Mouse (Mus musculus) midbrain, embryonic 11.5 days (tissue): ENCODE measurements at regions not wholly inside any gene's neighbourhood (a gene's known extent, or its start where the extent isn't known, plus 50 kb on each side); places are given as distances from the start of the nearest gene placed in this dataset.
A peak's percentile ranks its signal among the peaks of the same experiment; 100 is the strongest.

Experiments
- ATAC-seq: fragments of 200-750 bp; cut with Nextera tagmentation; 2 replicates; pipeline ENCODE4 v1.8.0; 2017; ENCODE audit warnings: moderate TSS enrichment, moderate library complexity; ENCODE audit not compliant: low FRiP score
- DNase-seq: peaks from one replicate; pipeline ENCODE4 v3.0.0; 2015; ENCODE audit warnings: low spot score; ENCODE audit errors: missing footprints
- H3K27ac ChIP-seq: fragments of 300-500 bp; sonication (generic); 2 replicates; pipeline ENCODE4 v1.5.1; 2014; ENCODE audit warnings: low read depth, low read length
- H3K27me3 ChIP-seq: fragments of 300-500 bp; sonication (generic); 2 replicates; pipeline ENCODE4 v1.6.1; 2014; ENCODE audit warnings: mild to moderate bottlenecking, low read length, moderate library complexity, mixed read lengths; ENCODE audit not compliant: control insufficient read depth, insufficient read depth
- H3K36me3 ChIP-seq: fragments of 300-500 bp; sonication (generic); 2 replicates; pipeline ENCODE4 v1.6.1; 2014; ENCODE audit warnings: mild to moderate bottlenecking, low read length, moderate library complexity, mixed read lengths; ENCODE audit not compliant: control insufficient read depth, insufficient read depth
- H3K4me1 ChIP-seq: fragments of 300-500 bp; sonication (generic); 2 replicates; pipeline ENCODE4 v1.6.1; 2014; ENCODE audit warnings: low read length; ENCODE audit not compliant: control insufficient read depth, insufficient read depth
- H3K4me2 ChIP-seq: fragments of 300-500 bp; sonication (generic); 2 replicates; pipeline ENCODE4 v1.6.1; 2014; ENCODE audit warnings: mild to moderate bottlenecking, moderate library complexity
- H3K4me3 ChIP-seq: fragments of 300-500 bp; sonication (generic); 2 replicates; pipeline ENCODE4 v1.5.1; 2014; ENCODE audit warnings: low read depth, low read length
- H3K9ac ChIP-seq: fragments of 300-500 bp; sonication (generic); 2 replicates; pipeline ENCODE4 v1.6.1; 2014; ENCODE audit warnings: low read length
- H3K9me3 ChIP-seq: fragments of 300-500 bp; sonication (generic); 2 replicates; pipeline ENCODE4 v1.6.1; 2016; ENCODE audit warnings: low read length; ENCODE audit not compliant: control insufficient read depth
- WGBS: fragments of 180-500 bp; shearing (Covaris S2); extraction: QIAGEN DNeasy Blood & Tissue Kit; methylation state at CpG from one replicate; pipeline ENCODE4 v1.1.7; 2014; 5-methylcytosine and 5-hydroxymethylcytosine counted together

DNA sequence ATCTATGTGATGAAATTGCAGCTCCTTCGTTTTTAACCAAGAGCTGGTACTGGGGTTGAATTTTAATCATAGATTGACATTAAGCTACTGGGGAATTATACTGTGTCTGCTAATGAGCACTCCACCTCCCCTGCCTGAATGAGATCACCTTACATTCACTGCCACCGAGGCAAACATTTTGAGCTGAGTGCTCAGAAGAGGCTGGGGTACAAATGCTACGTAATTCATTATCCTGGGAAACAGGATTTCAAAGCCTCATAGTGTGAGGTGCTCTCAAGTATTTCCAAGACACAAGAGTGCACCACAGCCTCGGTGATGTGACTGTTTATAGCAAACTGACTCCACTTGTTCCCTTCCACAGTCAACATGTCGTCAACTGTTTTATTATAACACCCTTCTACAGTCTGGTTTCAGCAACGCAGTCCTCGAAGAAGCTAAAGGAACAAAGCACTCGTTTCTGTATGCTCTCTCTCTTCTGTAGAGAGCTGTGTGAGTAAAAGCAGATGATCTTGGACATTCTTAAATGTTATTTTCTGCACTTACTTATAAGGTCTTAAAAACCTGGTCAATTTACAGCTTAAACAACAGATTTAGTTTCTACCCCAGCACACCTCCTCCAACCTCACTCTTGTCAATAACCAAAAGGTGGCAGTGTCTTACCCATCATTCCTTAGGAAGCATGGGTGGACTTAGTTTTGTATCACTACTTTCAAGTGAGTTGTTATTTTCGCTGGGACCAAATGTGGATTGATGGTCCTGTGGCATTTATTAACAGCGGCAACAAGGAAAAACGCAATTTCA lies 484.8 kb upstream of the Pou3f2 start:
- DNase-seq (peak; percentile 77), ATAC-seq (no peak)
- Histone ChIP-seq H3K9ac (no peak overlapping the region), H3K4me1 (peaks cover 13% of the 10 kb centered on the region), H3K27ac (no peak overlapping the region), H3K4me2 (no peak overlapping the region), H3K27me3 (peaks cover 3% of the 10 kb centered on the region; the same call in 1 of the 2 replicates), H3K9me3 (no peaks in the 10 kb centered on the region), H3K4me3 (no peak overlapping the region), H3K36me3 (no peaks in the 10 kb centered on the region)
- WGBS = 54% methylated on average over 11 of the region's 11 CpGs

DNA sequence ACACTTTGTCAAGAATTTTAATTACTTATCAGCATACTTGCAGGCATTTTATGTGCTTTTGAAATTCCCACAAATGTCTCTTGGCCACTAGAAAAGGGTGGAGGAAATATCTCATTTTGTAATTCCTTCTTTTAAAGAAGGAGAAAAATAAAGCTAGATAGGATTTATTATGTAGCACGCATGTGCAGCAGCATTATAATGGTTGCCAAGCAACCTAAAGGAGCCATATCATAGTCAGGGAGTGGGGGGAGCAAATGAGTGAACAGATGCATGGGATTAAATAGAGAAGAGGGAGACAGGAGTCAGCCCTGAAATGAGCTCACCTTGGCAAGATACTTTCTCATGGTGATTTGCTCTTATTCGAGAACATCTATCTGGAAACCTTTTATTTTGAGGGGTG lies 483.0 kb upstream of the Pou3f2 start:
- H3K9ac ChIP-seq = no peak overlapping the region
- H3K4me2 ChIP-seq = no peak overlapping the region
- ATAC-seq (peak; percentile 86), DNase-seq (peak; percentile 89)
- no peaks in the 10 kb centered on the region for H3K9me3 ChIP-seq
- 11% methylated on average over 2 of the region's 2 CpGs for WGBS
- H3K36me3 ChIP-seq = no peaks in the 10 kb centered on the region
- H3K4me1 ChIP-seq = peaks cover 13% of the 10 kb centered on the region
- no peak overlapping the region for H3K4me3 ChIP-seq
- peaks cover 3% of the 10 kb centered on the region; the same call in 1 of the 2 replicates for H3K27me3 ChIP-seq
- H3K27ac ChIP-seq = peak overlapping the region; percentile 50; the same call in 1 of the 2 replicates

DNA sequence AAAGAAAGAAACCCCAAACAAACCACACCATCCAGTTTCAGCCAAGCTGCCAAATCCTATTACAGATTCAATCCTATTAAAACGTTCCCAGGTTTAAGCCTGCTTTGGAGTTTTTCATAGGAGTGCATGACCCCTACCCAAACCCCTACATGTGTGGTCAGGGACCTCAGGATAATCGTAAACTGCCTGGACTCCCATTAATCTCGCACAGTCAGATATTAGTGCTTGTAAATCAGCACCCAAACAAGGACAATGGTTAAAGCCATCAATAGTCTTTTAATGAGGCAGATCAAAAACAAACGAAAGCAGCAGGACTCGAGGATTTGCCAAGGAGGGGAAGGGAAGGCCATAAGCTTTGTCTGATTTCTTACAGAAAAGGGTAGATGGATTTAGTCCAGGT lies 482.3 kb upstream of the Pou3f2 start:
- peak overlapping the region; percentile 12; the same call in 1 of the 2 replicates for H3K4me2 ChIP-seq

GRCm38 (mm10) chr4:22949422-22949821 lies 461.3 kb upstream of the Pou3f2 start:
- Histone ChIP-seq H3K27me3 (no peaks in the 10 kb centered on the region), H3K4me3 (no peak overlapping the region), H3K9me3 (no peaks in the 10 kb centered on the region), H3K4me1 (no peaks in the 10 kb centered on the region), H3K4me2 (no peak overlapping the region), H3K9ac (no peak overlapping the region), H3K36me3 (no peaks in the 10 kb centered on the region), H3K27ac (no peak overlapping the region)
- WGBS = 63% methylated on average over 1 of the region's 1 CpGs
- DNase-seq (no peak), ATAC-seq (no peak)

More for the DNA sequence above, 482.3 kb upstream of the Pou3f2 start:
- Histone ChIP-seq H3K4me3 (no peak overlapping the region), H3K4me1 (peaks cover 13% of the 10 kb centered on the region), H3K36me3 (no peaks in the 10 kb centered on the region), H3K9me3 (no peaks in the 10 kb centered on the region), H3K9ac (no peak overlapping the region), H3K27ac (peak overlapping the region; percentile 50), H3K27me3 (peaks cover 3% of the 10 kb centered on the region; the same call in 1 of the 2 replicates)
- ATAC-seq (peak; percentile 89), DNase-seq (peak; percentile 90)
- 5% methylated on average over 5 of the region's 5 CpGs for WGBS

GRCm38 (mm10) chr4:22948880-22949279 lies 460.7 kb upstream of the Pou3f2 start:
- Histone ChIP-seq H3K9ac (no peak overlapping the region), H3K27ac (no peak overlapping the region), H3K9me3 (no peaks in the 10 kb centered on the region), H3K4me3 (no peak overlapping the region), H3K4me2 (no peak overlapping the region), H3K27me3 (no peaks in the 10 kb centered on the region), H3K36me3 (no peaks in the 10 kb centered on the region), H3K4me1 (no peaks in the 10 kb centered on the region)
- 92% methylated on average over 4 of the region's 4 CpGs for WGBS
- DNase-seq = no peak
- ATAC-seq = no peak

DNA sequence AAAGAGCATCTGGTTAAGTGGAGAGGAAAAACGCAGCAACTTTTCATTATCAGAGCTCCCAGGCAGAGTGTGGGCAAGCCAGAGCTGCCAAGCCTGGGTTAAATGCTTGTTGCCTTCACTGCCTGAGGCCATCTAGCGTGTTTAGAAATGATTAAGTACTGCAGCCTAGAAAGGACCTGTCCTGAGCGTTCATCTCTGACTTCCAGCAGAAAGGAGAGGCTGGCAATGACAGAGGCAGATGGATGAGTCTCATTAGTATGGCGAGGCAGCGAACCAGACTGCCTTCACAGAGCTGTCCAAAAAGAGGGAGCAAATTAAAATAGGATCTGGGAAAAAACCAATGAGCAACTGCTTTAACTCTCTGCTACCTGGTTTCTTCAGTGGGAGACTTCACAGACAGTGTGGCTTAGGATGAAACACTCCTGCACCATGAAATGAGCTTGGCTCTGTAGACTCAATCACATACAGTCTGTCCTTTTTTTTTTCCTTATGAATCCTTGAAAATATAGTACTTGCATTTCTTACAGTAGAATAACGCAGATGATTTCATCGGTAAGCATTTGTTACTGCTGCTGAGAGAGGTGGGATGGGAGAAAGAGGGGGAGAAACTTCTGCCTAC lies 458.7 kb upstream of the Pou3f2 start:
- ATAC-seq (peak; percentile 27; the same call in 1 of the 2 replicates), DNase-seq (no peak)
- WGBS = 62% methylated on average over 7 of the region's 7 CpGs
- H3K9ac ChIP-seq = no peak overlapping the region
- H3K9me3 ChIP-seq = no peaks in the 10 kb centered on the region
- no peaks in the 10 kb centered on the region for H3K4me1 ChIP-seq
- H3K4me2 ChIP-seq = no peak overlapping the region
- no peak overlapping the region for H3K4me3 ChIP-seq
- no peak overlapping the region for H3K27ac ChIP-seq
- H3K36me3 ChIP-seq = no peaks in the 10 kb centered on the region
- no peaks in the 10 kb centered on the region for H3K27me3 ChIP-seq

GRCm38 (mm10) chr4:22938302-22938701 lies 450.1 kb upstream of the Pou3f2 start:
- H3K9ac ChIP-seq = no peak overlapping the region
- 95% methylated on average over 1 of the region's 1 CpGs for WGBS
- no peak overlapping the region for H3K4me3 ChIP-seq
- no peaks in the 10 kb centered on the region for H3K36me3 ChIP-seq
- H3K9me3 ChIP-seq = no peaks in the 10 kb centered on the region
- DNase-seq (no peak), ATAC-seq (no peak)
- H3K27me3 ChIP-seq = no peaks in the 10 kb centered on the region
- H3K4me2 ChIP-seq = no peak overlapping the region
- H3K27ac ChIP-seq = no peak overlapping the region
- H3K4me1 ChIP-seq = no peaks in the 10 kb centered on the region

- DNase-seq = peak; percentile 41
- Histone ChIP-seq H3K4me3 (no peak overlapping the region), H3K27ac (no peak overlapping the region), H3K4me2 (no peak overlapping the region), H3K36me3 (no peaks in the 10 kb centered on the region), H3K27me3 (no peaks in the 10 kb centered on the region), H3K9ac (no peak overlapping the region), H3K9me3 (no peaks in the 10 kb centered on the region), H3K4me1 (no peaks in the 10 kb centered on the region)
- ATAC-seq = no peak
- WGBS = 89% methylated on average over 8 of the region's 8 CpGs
Observed at GRCm38 (mm10) chr4:22924181-22924580, 436.0 kb upstream of the Pou3f2 start.

DNA sequence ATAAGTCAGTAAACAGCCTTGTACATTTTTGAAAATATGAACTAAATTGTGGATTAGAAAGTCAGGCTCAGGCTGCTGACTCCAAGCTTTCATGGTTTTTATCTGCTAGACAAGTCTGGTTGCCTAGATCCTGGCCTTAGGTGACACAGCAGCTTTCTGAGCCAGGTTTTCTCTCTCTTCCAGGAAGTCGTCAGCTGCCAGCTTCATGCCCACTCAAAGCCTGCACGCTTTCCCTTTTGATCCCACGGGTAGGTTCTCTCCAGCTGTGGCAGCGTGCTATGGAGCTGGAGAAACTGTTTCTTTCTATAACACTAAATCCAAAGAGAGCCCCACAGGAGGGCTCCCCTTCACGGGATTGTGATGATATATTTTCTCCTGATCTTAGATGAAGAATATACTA lies 426.7 kb upstream of the Pou3f2 start:
- Histone ChIP-seq H3K27me3 (no peaks in the 10 kb centered on the region), H3K27ac (no peak overlapping the region), H3K4me3 (no peak overlapping the region), H3K9ac (no peak overlapping the region), H3K9me3 (no peaks in the 10 kb centered on the region; the same call in 1 of the 2 replicates), H3K4me2 (no peak overlapping the region), H3K4me1 (no peaks in the 10 kb centered on the region), H3K36me3 (no peaks in the 10 kb centered on the region)
- WGBS = 49% methylated on average over 5 of the region's 5 CpGs
- ATAC-seq (no peak), DNase-seq (no peak)
